ENCODE assay signal across 9 mouse cellular contexts in the genomic region with DNA sequence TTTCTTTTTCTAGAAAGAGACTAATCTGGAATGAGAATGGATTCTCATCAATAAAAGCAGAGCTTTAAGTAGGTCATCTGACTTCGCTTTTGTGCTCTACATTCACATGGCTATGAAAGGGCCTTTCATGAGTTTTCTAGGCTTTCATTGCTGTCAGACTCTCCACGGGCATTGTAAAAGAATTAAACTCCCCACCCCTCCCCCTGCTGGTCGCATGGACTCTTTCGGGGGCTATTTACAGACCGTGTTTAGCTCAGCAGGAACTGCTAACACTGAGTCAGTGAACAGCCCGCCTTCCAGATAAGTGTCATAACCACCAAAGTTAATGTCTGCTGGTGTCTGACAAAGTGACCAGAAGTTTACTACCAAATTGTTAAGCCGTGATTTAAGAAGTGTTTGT. TPM values are rescaled to one million over a fixed set of nuclear protein-coding genes. Genes with fewer than 3 reads are reported as not detected.
A peak's percentile ranks its signal among the peaks of the same experiment; 100 is the strongest.
DNase-seq lines count a peak whose midpoint lies in the region; ATAC-seq lines count a peak whose summit lies in the region.
"Had no signal": no experiment of that assay in that cellular context is flagged by ENCODE, and none has a peak within 500 bp of the region (broad histone marks: within the 10 kb centered on the region; RNA-seq: fewer than 3 reads in every experiment).

No protein-coding gene starts in this region.

- no peak overlapping the region for H3K9ac ChIP-seq in forebrain, embryonic 15.5 days (replicated peaks)
- no peak overlapping the region for H3K9ac ChIP-seq in midbrain, embryonic 12.5 days (replicated peaks)
- H3K9ac ChIP-seq: limb, embryonic 12.5 days had no signal

- H3K4me1 ChIP-seq in forebrain, embryonic 15.5 days, result peaks cover 21% of the 10 kb centered on the region
- H3K4me1 ChIP-seq in midbrain, embryonic 12.5 days, result peaks cover 34% of the 10 kb centered on the region

- H3K27me3 ChIP-seq in forebrain, embryonic 15.5 days, result no peaks in the 10 kb centered on the region
- no peaks in the 10 kb centered on the region for H3K27me3 ChIP-seq in midbrain, embryonic 12.5 days
- H3K27me3 ChIP-seq: limb, embryonic 12.5 days had no signal

- ATAC-seq in forebrain, embryonic 15.5 days (replicated peaks), result peak; percentile 89
- peak; percentile 93 for ATAC-seq in midbrain, embryonic 12.5 days (ENCODE audit: low FRiP score, low read depth)
- ATAC-seq in activated CD4-positive, CD25-positive, alpha-beta regulatory T cell, adult 4 months, result no peak

- H3K36me3 ChIP-seq in forebrain, embryonic 15.5 days, result no peaks in the 10 kb centered on the region
- no peaks in the 10 kb centered on the region for H3K36me3 ChIP-seq in midbrain, embryonic 12.5 days
- H3K36me3 ChIP-seq: limb, embryonic 12.5 days had no signal

- H3K9me3 ChIP-seq in forebrain, embryonic 15.5 days, result no peaks in the 10 kb centered on the region
- H3K9me3 ChIP-seq in midbrain, embryonic 12.5 days, result peaks cover 3% of the 10 kb centered on the region; the same call in 1 of the 2 replicates

- DNase-seq in 416B (ENCODE audit: low read depth), result peak; percentile 78
- peak; percentile 44 for DNase-seq in NIH3T3 (ENCODE audit: low read depth)
- peak; percentile 58 to 64 for DNase-seq in heart, postnatal 10 days
- DNase-seq in left cerebral cortex, adult 11 months (ENCODE audit: low spot score), result peak; percentile 68
- no peak for DNase-seq in spleen, adult 18-20 months

- peak overlapping the region; percentile 66 for H3K27ac ChIP-seq in forebrain, embryonic 15.5 days (replicated peaks)
- H3K27ac ChIP-seq in midbrain, embryonic 12.5 days (replicated peaks), result peak overlapping the region; percentile 81

- 2% methylated on average over 7 of the region's 7 CpGs for WGBS in forebrain, embryonic 15.5 days
- 8% methylated on average over 7 of the region's 7 CpGs for WGBS in midbrain, embryonic 12.5 days

- intact Hi-C loops in heart, postnatal 10 days (cut with DNase I), result loop anchor here (5.0 kb wide), 1 partner anchor 39 kb away; the partner anchor contains the start of gene Ptpra

- no peak overlapping the region for H3K4me2 ChIP-seq in forebrain, embryonic 15.5 days (replicated peaks)
- 0 out of 2 replicates have a peak overlapping the region, but pooled peaks have one; percentile 22 for H3K4me2 ChIP-seq in midbrain, embryonic 12.5 days (replicated peaks)
- H3K4me2 ChIP-seq: limb, embryonic 12.5 days had no signal

- no peak overlapping the region for H3K4me3 ChIP-seq in forebrain, embryonic 15.5 days
- no peak overlapping the region for H3K4me3 ChIP-seq in midbrain, embryonic 12.5 days
- H3K4me3 ChIP-seq: limb, embryonic 12.5 days had no signal

RNA-seq across cellular contexts. Expression of gene Ptpra, which starts 41.5 kb away (rescaled TPM):
- polyA plus RNA-seq in forebrain, embryonic 15.5 days (2015; fragmentation: Nextera tagmentation; extraction: Ambion mirVana), result 146 and 160 TPM in 2 replicates
- total RNA-seq in heart, postnatal 10 days (2021), result 10 to 100 TPM; 76.0 to 76.1 TPM
- polyA plus RNA-seq in midbrain, embryonic 12.5 days (2016; fragmentation: Nextera tagmentation; extraction: Ambion mirVana), result 120 and 134 TPM in 2 replicates
- 10 to 100 TPM; 58.1 to 69.6 TPM for polyA plus RNA-seq in activated CD4-positive, CD25-positive, alpha-beta regulatory T cell, adult 4 months (2017; shearing (Covaris generic))

Comparison
In these comparisons a context has a peak if more than half of its experiments do, and no peak if none do; other contexts are left out.
1. DNase-seq: peak in 416B (single experiment), NIH3T3 (single experiment), heart, postnatal 10 days (2 of 2) and left cerebral cortex, adult 11 months (single experiment); none in spleen, adult 18-20 months (0 of 2).